Mouse (Mus musculus) forebrain, embryonic 13.5 days (tissue): Measurements from ENCODE around the gene Hs3st2. TPM values are rescaled to one million over a fixed set of nuclear protein-coding genes. Genes with fewer than 3 reads are reported as not detected.

ENCODE experiments used
- ATAC-seq: fragments of 200-750 bp; cut with Nextera tagmentation; 2 replicates; pipeline ENCODE4 v1.8.0; 2017
- H3K27ac ChIP-seq: fragments of 300-500 bp; sonication (generic); 2 replicates; pipeline ENCODE4 v1.5.1; 2015; ENCODE audit warnings: inconsistent platforms, mild to moderate bottlenecking, moderate library complexity
- H3K27me3 ChIP-seq: fragments of 300-500 bp; sonication (generic); 2 replicates; pipeline ENCODE4 v1.6.1; 2015; ENCODE audit warnings: mild to moderate bottlenecking, inconsistent platforms
- H3K36me3 ChIP-seq: fragments of 300-500 bp; sonication (generic); 2 replicates; pipeline ENCODE4 v1.6.1; 2015; ENCODE audit warnings: mild to moderate bottlenecking, inconsistent platforms; ENCODE audit not compliant: poor library complexity, severe bottlenecking
- H3K4me1 ChIP-seq: fragments of 300-500 bp; sonication (generic); 2 replicates; pipeline ENCODE4 v1.6.1; 2015; ENCODE audit warnings: inconsistent platforms
- H3K4me2 ChIP-seq: fragments of 300-500 bp; sonication (generic); 2 replicates; pipeline ENCODE4 v1.6.1; 2015; ENCODE audit warnings: inconsistent platforms, mild to moderate bottlenecking, moderate library complexity
- H3K4me3 ChIP-seq: fragments of 300-500 bp; sonication (generic); 2 replicates; pipeline ENCODE4 v1.5.1; 2015; ENCODE audit warnings: mild to moderate bottlenecking, inconsistent platforms
- H3K9ac ChIP-seq: fragments of 300-500 bp; sonication (generic); 2 replicates; pipeline ENCODE4 v1.6.1; 2015; ENCODE audit warnings: mild to moderate bottlenecking, inconsistent platforms
- H3K9me3 ChIP-seq: fragments of 300-500 bp; sonication (generic); replicated peaks from 2 replicates; pipeline ENCODE4 v1.6.1; 2016; ENCODE audit warnings: inconsistent platforms
- WGBS: fragments of 180-500 bp; shearing (Covaris S2); methylation state at CpG from one replicate; pipeline ENCODE4 v1.1.7; 2015; 5-methylcytosine and 5-hydroxymethylcytosine counted together
- polyA plus RNA-seq: library from polyadenylated mRNA; unstranded; fragments of >200 nt; fragmentation: Nextera tagmentation; extraction: Ambion mirVana; gene quantifications from 2 replicates; pipeline ENCODE4 v1.2.1, GENCODE M21; 2015

Gene Hs3st2
- polyA plus RNA-seq, 1 experiment from 2014 or later: 3.0 TPM

- WGBS: 100% methylated on average over 1 of the region's 1 CpGs
Measured at GRCm38 (mm10) chr7:121465111-121465510, 73.5 kb downstream of the Hs3st2 start.

GRCm38 (mm10) chr7:121466331-121466730, 74.7 kb downstream of the Hs3st2 start:
- WGBS: 82% methylated on average over 5 of the region's 5 CpGs
- H3K4me2 ChIP-seq: no peak overlapping the region
- no peak overlapping the region for H3K27ac ChIP-seq

More at GRCm38 (mm10) chr7:121465111-121465510, 73.5 kb downstream of the Hs3st2 start:
- H3K4me2 ChIP-seq: no peak overlapping the region
- H3K4me3 ChIP-seq: no peak overlapping the region
- no peaks in the 10 kb centered on the region for H3K9me3 ChIP-seq
- H3K27me3 ChIP-seq: no peaks in the 10 kb centered on the region
- H3K9ac ChIP-seq: no peak overlapping the region
- no peaks in the 10 kb centered on the region for H3K4me1 ChIP-seq
- ATAC-seq: no peak
- H3K36me3 ChIP-seq: no peaks in the 10 kb centered on the region
- no peak overlapping the region for H3K27ac ChIP-seq

GRCm38 (mm10) chr7:121469435-121469834, 77.8 kb downstream of the Hs3st2 start:
- Histone ChIP-seq H3K9me3 (no peaks in the 10 kb centered on the region), H3K27me3 (no peaks in the 10 kb centered on the region), H3K27ac (no peak overlapping the region), H3K4me1 (no peaks in the 10 kb centered on the region), H3K36me3 (no peaks in the 10 kb centered on the region), H3K4me3 (no peak overlapping the region), H3K9ac (no peak overlapping the region), H3K4me2 (no peak overlapping the region)
- 73% methylated on average over 3 of the region's 3 CpGs for WGBS
- ATAC-seq: no peak

More at GRCm38 (mm10) chr7:121466331-121466730, 74.7 kb downstream of the Hs3st2 start:
- no peak for ATAC-seq
- no peaks in the 10 kb centered on the region for H3K27me3 ChIP-seq
- no peaks in the 10 kb centered on the region for H3K4me1 ChIP-seq
- H3K36me3 ChIP-seq: no peaks in the 10 kb centered on the region
- H3K9ac ChIP-seq: no peak overlapping the region
- no peak overlapping the region for H3K4me3 ChIP-seq
- H3K9me3 ChIP-seq: no peaks in the 10 kb centered on the region

- Histone ChIP-seq H3K36me3 (no peaks in the 10 kb centered on the region), H3K9ac (no peak overlapping the region), H3K27ac (no peak overlapping the region), H3K4me2 (no peak overlapping the region), H3K9me3 (no peaks in the 10 kb centered on the region), H3K4me1 (0 out of 2 replicates have a peak, but pooled peaks cover 2% of the 10 kb centered on the region), H3K4me3 (no peak overlapping the region), H3K27me3 (no peaks in the 10 kb centered on the region)
- no peak for ATAC-seq
- 46% methylated on average over 8 of the region's 8 CpGs for whole genome bisulfite sequencing
Measured at GRCm38 (mm10) chr7:121478302-121478701, 86.6 kb downstream of the Hs3st2 start.

- H3K4me2 ChIP-seq: no peak overlapping the region
- H3K36me3 ChIP-seq: no peaks in the 10 kb centered on the region
- no peak for ATAC-seq
- no peak overlapping the region for H3K9ac ChIP-seq
- 0 out of 2 replicates have a peak, but pooled peaks cover 2% of the 10 kb centered on the region for H3K4me1 ChIP-seq
- WGBS: 84% methylated on average over 4 of the region's 4 CpGs
- no peaks in the 10 kb centered on the region for H3K9me3 ChIP-seq
- no peak overlapping the region for H3K4me3 ChIP-seq
- H3K27me3 ChIP-seq: no peaks in the 10 kb centered on the region
- no peak overlapping the region for H3K27ac ChIP-seq
Measured at GRCm38 (mm10) chr7:121480106-121480505, 88.4 kb downstream of the Hs3st2 start.

GRCm38 (mm10) chr7:121484590-121484989, 92.9 kb downstream of the Hs3st2 start:
- H3K4me3 ChIP-seq: no peak overlapping the region
- no peaks in the 10 kb centered on the region for H3K27me3 ChIP-seq
- WGBS: 73% methylated on average over 4 of the region's 4 CpGs
- no peaks in the 10 kb centered on the region for H3K4me1 ChIP-seq
- no peak overlapping the region for H3K4me2 ChIP-seq
- no peak for ATAC-seq
- no peaks in the 10 kb centered on the region for H3K9me3 ChIP-seq
- H3K9ac ChIP-seq: no peak overlapping the region
- H3K36me3 ChIP-seq: no peaks in the 10 kb centered on the region
- no peak overlapping the region for H3K27ac ChIP-seq

- H3K4me3 ChIP-seq: no peak overlapping the region
- H3K9me3 ChIP-seq: no peaks in the 10 kb centered on the region
- H3K27ac ChIP-seq: no peak overlapping the region
- no peaks in the 10 kb centered on the region for H3K36me3 ChIP-seq
- no peak overlapping the region for H3K9ac ChIP-seq
- no peaks in the 10 kb centered on the region for H3K27me3 ChIP-seq
- WGBS: 66% methylated on average over 2 of the region's 2 CpGs
- no peaks in the 10 kb centered on the region for H3K4me1 ChIP-seq
- H3K4me2 ChIP-seq: no peak overlapping the region
- no peak for ATAC-seq
Measured at GRCm38 (mm10) chr7:121485266-121485665, 93.6 kb downstream of the Hs3st2 start.

GRCm38 (mm10) chr7:121487291-121487690, 95.6 kb downstream of the Hs3st2 start:
- no peaks in the 10 kb centered on the region for H3K27me3 ChIP-seq
- H3K4me2 ChIP-seq: no peak overlapping the region
- H3K9me3 ChIP-seq: no peaks in the 10 kb centered on the region
- WGBS: 74% methylated on average over 6 of the region's 6 CpGs
- no peak overlapping the region for H3K27ac ChIP-seq
- no peak overlapping the region for H3K9ac ChIP-seq
- peaks cover 5% of the 10 kb centered on the region; the same call in 1 of the 2 replicates for H3K4me1 ChIP-seq
- H3K4me3 ChIP-seq: no peak overlapping the region
- no peak for ATAC-seq
- H3K36me3 ChIP-seq: no peaks in the 10 kb centered on the region

GRCm38 (mm10) chr7:121489401-121489800, 97.7 kb downstream of the Hs3st2 start:
- no peaks in the 10 kb centered on the region for H3K27me3 ChIP-seq
- no peak overlapping the region for H3K4me2 ChIP-seq
- no peak for ATAC-seq
- H3K4me3 ChIP-seq: no peak overlapping the region
- no peak overlapping the region for H3K9ac ChIP-seq
- H3K27ac ChIP-seq: no peak overlapping the region
- no peaks in the 10 kb centered on the region for H3K36me3 ChIP-seq
- 89% methylated on average over 9 of the region's 9 CpGs for WGBS
- H3K9me3 ChIP-seq: no peaks in the 10 kb centered on the region
- H3K4me1 ChIP-seq: peaks cover 5% of the 10 kb centered on the region; the same call in 1 of the 2 replicates

- WGBS: 31% methylated on average over 3 of the region's 3 CpGs
- peaks cover 5% of the 10 kb centered on the region; the same call in 1 of the 2 replicates for H3K4me1 ChIP-seq
- ATAC-seq: no peak
- no peaks in the 10 kb centered on the region for H3K36me3 ChIP-seq
- H3K9ac ChIP-seq: no peak overlapping the region
- no peaks in the 10 kb centered on the region for H3K9me3 ChIP-seq
- H3K4me3 ChIP-seq: no peak overlapping the region
- H3K27ac ChIP-seq: no peak overlapping the region
- no peaks in the 10 kb centered on the region for H3K27me3 ChIP-seq
- no peak overlapping the region for H3K4me2 ChIP-seq
Measured at GRCm38 (mm10) chr7:121491455-121492005, 99.9 kb downstream of the Hs3st2 start.

GRCm38 (mm10) chr7:121500516-121500915, 108.9 kb downstream of the Hs3st2 start:
- Histone ChIP-seq H3K9me3 (no peaks in the 10 kb centered on the region), H3K4me1 (no peaks in the 10 kb centered on the region), H3K27ac (no peak overlapping the region), H3K4me2 (no peak overlapping the region), H3K36me3 (no peaks in the 10 kb centered on the region), H3K4me3 (no peak overlapping the region), H3K9ac (no peak overlapping the region), H3K27me3 (no peaks in the 10 kb centered on the region)
- WGBS: 93% methylated on average over 17 of the region's 17 CpGs
- ATAC-seq: no peak

- ATAC-seq: no peak
- WGBS: 78% methylated on average over 10 of the region's 10 CpGs
Measured at GRCm38 (mm10) chr7:121501666-121502065, 110.0 kb downstream of the Hs3st2 start.

GRCm38 (mm10) chr7:121516727-121517126, 125.1 kb downstream of the Hs3st2 start:
- Histone ChIP-seq H3K4me2 (no peak overlapping the region), H3K27ac (no peak overlapping the region), H3K27me3 (no peaks in the 10 kb centered on the region), H3K4me3 (no peak overlapping the region), H3K9ac (no peak overlapping the region), H3K4me1 (no peaks in the 10 kb centered on the region), H3K36me3 (no peaks in the 10 kb centered on the region), H3K9me3 (peaks cover 6% of the 10 kb centered on the region; the same call in 1 of the 2 replicates)
- ATAC-seq: no peak
- 84% methylated on average over 3 of the region's 3 CpGs for WGBS

More at GRCm38 (mm10) chr7:121501666-121502065, 110.0 kb downstream of the Hs3st2 start:
- Histone ChIP-seq H3K36me3 (no peaks in the 10 kb centered on the region), H3K4me2 (no peak overlapping the region), H3K27ac (no peak overlapping the region), H3K4me3 (no peak overlapping the region), H3K27me3 (no peaks in the 10 kb centered on the region), H3K4me1 (no peaks in the 10 kb centered on the region), H3K9me3 (no peaks in the 10 kb centered on the region), H3K9ac (no peak overlapping the region)
